Mouse (Mus musculus) CH12.LX (cell line): ENCODE results near the gene Lrtm2. TPM values are rescaled to one million over a fixed set of nuclear protein-coding genes. Genes with fewer than 3 reads are reported as not detected.

Source experiments
- DNase-seq: peaks from one replicate; pipeline ENCODE4 v3.0.0-alpha.2; 2013; ENCODE audit errors: extremely low read depth
- H3K27ac ChIP-seq: 2 replicates; pipeline ENCODE4 v1.5.1; 2012; ENCODE audit warnings: low read depth, mild to moderate bottlenecking, control low read depth, moderate library complexity; ENCODE audit not compliant: insufficient read depth
- H3K27me3 ChIP-seq: replicated peaks from 2 replicates; pipeline ENCODE3; 2012; ENCODE audit warnings: inconsistent platforms
- H3K36me3 ChIP-seq, 2 experiments: replicated peaks in 1 of 2; 2 replicates each; pipeline versions ENCODE3 to v1.6.1; 2012; ENCODE audit warnings: inconsistent platforms in 1 of 2, low read length in 1 of 2, mild to moderate bottlenecking in 1 of 2, mixed read lengths in 1 of 2, moderate library complexity in 1 of 2; ENCODE audit not compliant: control insufficient read depth in 1 of 2, insufficient read depth in 1 of 2
- H3K4me1 ChIP-seq, 2 experiments: 2 replicates each; pipeline ENCODE4 v1.6.1; 2012; ENCODE audit warnings: inconsistent platforms in 1 of 2, moderate library complexity in 1 of 2; ENCODE audit not compliant: insufficient read depth in 2 of 2, control insufficient read depth in 1 of 2
- H3K4me2 ChIP-seq: 2 replicates; pipeline ENCODE4 v1.6.1; 2012; ENCODE audit warnings: low read depth, mild to moderate bottlenecking, control low read depth; ENCODE audit not compliant: poor library complexity, insufficient read depth, severe bottlenecking
- H3K4me3 ChIP-seq, 3 experiments: fragments of 150-350 bp in 1 of 3; sonication (generic) in 1 of 3; replicated peaks in 1 of 3; 2 replicates each; pipeline versions ENCODE3 to v1.5.1; 2011 to 2012; ENCODE audit warnings: low read depth in 2 of 3, low read length in 2 of 3, mild to moderate bottlenecking in 2 of 3, moderate library complexity in 2 of 3, control low read depth in 1 of 3, improper control_type of control experiment in 1 of 3, inconsistent platforms in 1 of 3, mixed read lengths in 1 of 3; ENCODE audit not compliant: poor library complexity in 1 of 3
- H3K79me2 ChIP-seq: replicated peaks from 2 replicates; pipeline ENCODE4 v1.6.1; 2012; ENCODE audit warnings: mild to moderate bottlenecking, moderate library complexity; ENCODE audit not compliant: control insufficient read depth, poor library complexity, insufficient read depth, severe bottlenecking; ENCODE audit errors: extremely low read depth
- H3K9ac ChIP-seq: 2 replicates; pipeline ENCODE4 v1.6.1; 2012; ENCODE audit warnings: low read depth, mild to moderate bottlenecking, control low read depth, moderate library complexity; ENCODE audit not compliant: insufficient read depth
- H3K9me3 ChIP-seq: replicated peaks from 2 replicates; pipeline ENCODE3; 2012; ENCODE audit warnings: low read length, inconsistent platforms, mixed read lengths
- BHLHE40 ChIP-seq: IDR thresholded peaks from 2 replicates; pipeline ENCODE4 v1.6.1; 2011; ENCODE audit warnings: mild to moderate bottlenecking, low read depth, low read length, improper control_type of control experiment
- CHD1 ChIP-seq: IDR thresholded peaks from 2 replicates; pipeline ENCODE4 v1.6.1; 2012; ENCODE audit warnings: low read depth, low read length, improper control_type of control experiment, inconsistent platforms
- CHD2 ChIP-seq: IDR thresholded peaks from 2 replicates; pipeline ENCODE4 v1.6.1; 2011; ENCODE audit warnings: low read length, improper control_type of control experiment
- EP300 ChIP-seq: IDR thresholded peaks from 2 replicates; pipeline ENCODE4 v1.6.1; 2011; ENCODE audit warnings: low read length, improper control_type of control experiment
- ETS1 ChIP-seq: conservative IDR thresholded peaks from 2 replicates; pipeline ENCODE4 v1.6.1; 2012; ENCODE audit warnings: low read depth, mild to moderate bottlenecking, inconsistent platforms, low read length, improper control_type of control experiment, moderate library complexity
- HCFC1 ChIP-seq: IDR thresholded peaks from 2 replicates; pipeline ENCODE4 v1.6.1; 2012; ENCODE audit warnings: low read depth, mild to moderate bottlenecking, inconsistent platforms, low read length, improper control_type of control experiment
- IRF4 ChIP-seq: IDR thresholded peaks from 2 replicates; pipeline ENCODE4 v1.6.1; 2014; ENCODE audit warnings: low read depth, mild to moderate bottlenecking, inconsistent platforms, low read length, improper control_type of control experiment
- JUN ChIP-seq: IDR thresholded peaks from 2 replicates; pipeline ENCODE4 v1.6.1; 2011; ENCODE audit warnings: low read depth, mild to moderate bottlenecking, low read length, improper control_type of control experiment, moderate library complexity; ENCODE audit not compliant: insufficient read depth
- JUND ChIP-seq: conservative IDR thresholded peaks from 2 replicates; pipeline ENCODE4 v1.6.1; 2011; ENCODE audit warnings: low read depth, low read length, improper control_type of control experiment
- KAT2A ChIP-seq: IDR thresholded peaks from 2 replicates; pipeline ENCODE4 v1.6.1; 2012; ENCODE audit warnings: low read length, improper control_type of control experiment, inconsistent platforms; ENCODE audit not compliant: insufficient replicate concordance
- MAX ChIP-seq: IDR thresholded peaks from 2 replicates; pipeline ENCODE4 v1.6.1; 2011; ENCODE audit warnings: low read length, improper control_type of control experiment
- MXI1 ChIP-seq: IDR thresholded peaks from 2 replicates; pipeline ENCODE4 v1.6.1; 2011; ENCODE audit warnings: mild to moderate bottlenecking, low read depth, low read length, improper control_type of control experiment
- PAX5 ChIP-seq: IDR thresholded peaks from 2 replicates; pipeline ENCODE4 v1.6.1; 2012; ENCODE audit warnings: low read length, inconsistent platforms, mixed read lengths
- POLR2AphosphoS2 ChIP-seq: IDR thresholded peaks from 2 replicates; pipeline ENCODE4 v1.6.1; 2011; ENCODE audit warnings: low read depth, low read length, improper control_type of control experiment
- RCOR1 ChIP-seq: conservative IDR thresholded peaks from 2 replicates; pipeline ENCODE4 v1.6.1; 2012; ENCODE audit warnings: low read depth, mild to moderate bottlenecking, inconsistent platforms, low read length, improper control_type of control experiment
- SIN3A ChIP-seq: IDR thresholded peaks from 2 replicates; pipeline ENCODE4 v1.6.1; 2012; ENCODE audit warnings: low read length, improper control_type of control experiment, inconsistent platforms
- USF1 ChIP-seq: IDR thresholded peaks from 2 replicates; pipeline ENCODE4 v1.6.1; 2014; ENCODE audit warnings: low read depth, mild to moderate bottlenecking, inconsistent platforms, low read length, improper control_type of control experiment
- USF2 ChIP-seq: conservative IDR thresholded peaks from 2 replicates; pipeline ENCODE4 v1.6.1; 2011; ENCODE audit warnings: low read depth, low read length, improper control_type of control experiment
- ZC3H11A ChIP-seq: IDR thresholded peaks from 2 replicates; pipeline ENCODE4 v1.6.1; 2012; ENCODE audit warnings: low read depth, mild to moderate bottlenecking, inconsistent platforms, low read length, improper control_type of control experiment
- ZNF384 ChIP-seq: IDR thresholded peaks from 2 replicates; pipeline ENCODE4 v1.6.1; 2012; ENCODE audit warnings: low read depth, low read length, improper control_type of control experiment, inconsistent platforms
- dilution Hi-C: fragments of 300-500 bp; cut with MboI; formaldehyde crosslinking; loops from 2 replicates; pipeline ENCODE4 v1.14.3; 2020; ENCODE audit warnings: low sequenced_read_pairs; ENCODE audit not compliant: extremely low pct_unique_long_range_greater_than_20kb, extremely low pct_ligation_motif_present
- in situ Hi-C: fragments of 300-500 bp; cut with MboI; formaldehyde crosslinking; loops from 3 replicates; pipeline ENCODE4 v1.14.3; 2019; ENCODE audit warnings: low sequenced_read_pairs, low pct_ligation_motif_present, low pct_unique_long_range_greater_than_20kb, mixed read lengths
- polyA plus RNA-seq: library from polyadenylated mRNA; unstranded; fragments of >175 nt; gene quantifications from 2 replicates; pipeline ENCODE4 v1.2.1, GENCODE M21; 2012; ENCODE audit warnings: low read depth; ENCODE audit not compliant: insufficient read length
- total RNA-seq, 2 experiments: library from RNA; depleted of rRNA; stranded (reverse); fragments of 300-350 nt in 1 of 2; fragments of >200 nt in 1 of 2; gene quantifications; 2 replicates each; pipeline ENCODE4 v1.2.3; 2012 to 2014

Lrtm2 gene
- total and polyA plus RNA-seq, 3 experiments: not detected

GRCm38 (mm10) chr6:119351656-119352055 is 21.1 kb upstream of the Lrtm2 start:
- TF ChIP-seq ZNF384 (no peak), RCOR1 (no peak), MAX (no peak), EP300 (no peak), CHD1 (no peak), HCFC1 (no peak)
- TF ChIP-seq, all 38 proteins: peak for 0
- H3K27ac ChIP-seq: no peak overlapping the region
- no peak overlapping the region for H3K4me2 ChIP-seq
- H3K9me3 ChIP-seq: no peaks in the 10 kb centered on the region
- no peaks in the 10 kb centered on the region for H3K27me3 ChIP-seq
- no peaks in the 10 kb centered on the region for H3K79me2 ChIP-seq
- H3K4me3 ChIP-seq: no peak overlapping the region
- peaks cover 0 to 18% of the 10 kb centered on the region in 2 experiments; a peak in 2 of 4 replicates for H3K4me1 ChIP-seq
- H3K36me3 ChIP-seq: peaks cover 24 to 49% of the 10 kb centered on the region in 2 experiments
- no peak for DNase-seq
- dilution Hi-C loops: no loop called here
- no peak overlapping the region for H3K9ac ChIP-seq
- in situ Hi-C loops: loop anchor here (5.0 kb wide), 1 partner anchor 86 kb away; no protein-coding TSS in a partner anchor

- Histone ChIP-seq H3K79me2 (no peaks in the 10 kb centered on the region), H3K9ac (no peak overlapping the region), H3K9me3 (no peaks in the 10 kb centered on the region), H3K4me3 (no peak overlapping the region), H3K27ac (no peak overlapping the region), H3K36me3 (peaks cover 18 to 40% of the 10 kb centered on the region in 2 experiments), H3K27me3 (no peaks in the 10 kb centered on the region)
- peak; percentile 73 for DNase-seq
- TF ChIP-seq USF1 (no peak), SIN3A (no peak), PAX5 (no peak), POLR2AphosphoS2 (no peak), ETS1 (peak; percentile 39; the same call in 1 of the 2 replicates), ZC3H11A (no peak), HCFC1 (no peak), RCOR1 (no peak), MXI1 (no peak), KAT2A (no peak), BHLHE40 (peak; percentile 81), EP300 (peak; percentile 87), CHD2 (no peak), IRF4 (peak; percentile 86), JUND (no peak), USF2 (no peak), JUN (peak; percentile 40; the same call in 1 of the 2 replicates)
- TF ChIP-seq, all 38 proteins: peak for 5
- in situ Hi-C loops: loop anchor here (5.0 kb wide), 1 partner anchor 87 kb away; no protein-coding TSS in a partner anchor
- Histone ChIP-seq H3K4me2 (no peak overlapping the region), H3K4me1 (peaks cover 0 to 24% of the 10 kb centered on the region in 2 experiments; a peak in 2 of 4 replicates)
- dilution Hi-C loops: no loop called here
These were observed 20.2 kb upstream of the Lrtm2 start for GRCm38 (mm10) chr6:119350703-119351198.
